Mouse (Mus musculus): ENCODE data around the gene Fam171a1.

- TF ChIP-seq CTCF (IDR thresholded peaks at IDR 0.05; ENCODE audit: insufficient read depth, low read length) (no peak), POLR2A (IDR thresholded peaks at IDR 0.05; ENCODE audit: borderline replicate concordance, extremely low read depth, low read depth, low read length) (no peak)
These were observed 130.2 kb downstream of the Fam171a1 start for GRCm38 (mm10) chr2:3244251-3244650.
